Mouse (Mus musculus) CH12.LX (cell line): Measurements from ENCODE around the gene Parvg. TPM values are rescaled to one million over a fixed set of nuclear protein-coding genes. Genes with fewer than 3 reads are reported as not detected.

Experiments used
- DNase-seq: peaks from one replicate; pipeline ENCODE4 v3.0.0-alpha.2; 2013; ENCODE audit errors: extremely low read depth
- H3K27ac ChIP-seq: 2 replicates; pipeline ENCODE4 v1.5.1; 2012; ENCODE audit warnings: low read depth, mild to moderate bottlenecking, control low read depth, moderate library complexity; ENCODE audit not compliant: insufficient read depth
- H3K27me3 ChIP-seq: replicated peaks from 2 replicates; pipeline ENCODE3; 2012; ENCODE audit warnings: inconsistent platforms
- H3K36me3 ChIP-seq, 2 experiments: replicated peaks in 1 of 2; 2 replicates each; pipeline versions ENCODE3 to v1.6.1; 2012; ENCODE audit warnings: inconsistent platforms in 1 of 2, low read length in 1 of 2, mild to moderate bottlenecking in 1 of 2, mixed read lengths in 1 of 2, moderate library complexity in 1 of 2; ENCODE audit not compliant: control insufficient read depth in 1 of 2, insufficient read depth in 1 of 2
- H3K4me1 ChIP-seq, 2 experiments: 2 replicates each; pipeline ENCODE4 v1.6.1; 2012; ENCODE audit warnings: inconsistent platforms in 1 of 2, moderate library complexity in 1 of 2; ENCODE audit not compliant: insufficient read depth in 2 of 2, control insufficient read depth in 1 of 2
- H3K4me2 ChIP-seq: 2 replicates; pipeline ENCODE4 v1.6.1; 2012; ENCODE audit warnings: low read depth, mild to moderate bottlenecking, control low read depth; ENCODE audit not compliant: poor library complexity, insufficient read depth, severe bottlenecking
- H3K4me3 ChIP-seq, 3 experiments: fragments of 150-350 bp in 1 of 3; sonication (generic) in 1 of 3; replicated peaks in 1 of 3; 2 replicates each; pipeline versions ENCODE3 to v1.5.1; 2011 to 2012; ENCODE audit warnings: low read depth in 2 of 3, low read length in 2 of 3, mild to moderate bottlenecking in 2 of 3, moderate library complexity in 2 of 3, control low read depth in 1 of 3, improper control_type of control experiment in 1 of 3, inconsistent platforms in 1 of 3, mixed read lengths in 1 of 3; ENCODE audit not compliant: poor library complexity in 1 of 3
- H3K79me2 ChIP-seq: replicated peaks from 2 replicates; pipeline ENCODE4 v1.6.1; 2012; ENCODE audit warnings: mild to moderate bottlenecking, moderate library complexity; ENCODE audit not compliant: control insufficient read depth, poor library complexity, insufficient read depth, severe bottlenecking; ENCODE audit errors: extremely low read depth
- H3K9ac ChIP-seq: 2 replicates; pipeline ENCODE4 v1.6.1; 2012; ENCODE audit warnings: low read depth, mild to moderate bottlenecking, control low read depth, moderate library complexity; ENCODE audit not compliant: insufficient read depth
- H3K9me3 ChIP-seq: replicated peaks from 2 replicates; pipeline ENCODE3; 2012; ENCODE audit warnings: low read length, inconsistent platforms, mixed read lengths
- BHLHE40 ChIP-seq: IDR thresholded peaks from 2 replicates; pipeline ENCODE4 v1.6.1; 2011; ENCODE audit warnings: mild to moderate bottlenecking, low read depth, low read length, improper control_type of control experiment
- CTCF ChIP-seq, 2 experiments: IDR thresholded peaks in 1 of 2; conservative IDR thresholded peaks in 1 of 2; 2 replicates each; pipeline ENCODE4 v1.5.1; 2011 to 2012; ENCODE audit warnings: low read depth in 2 of 2, low read length in 2 of 2, improper control_type of control experiment in 1 of 2, inconsistent platforms in 1 of 2, mild to moderate bottlenecking in 1 of 2, moderate library complexity in 1 of 2
- ELF1 ChIP-seq: IDR thresholded peaks from 2 replicates; pipeline ENCODE4 v1.6.1; 2014; ENCODE audit warnings: low read depth, mild to moderate bottlenecking, inconsistent platforms, low read length, improper control_type of control experiment
- ETS1 ChIP-seq: conservative IDR thresholded peaks from 2 replicates; pipeline ENCODE4 v1.6.1; 2012; ENCODE audit warnings: low read depth, mild to moderate bottlenecking, inconsistent platforms, low read length, improper control_type of control experiment, moderate library complexity
- IRF4 ChIP-seq: IDR thresholded peaks from 2 replicates; pipeline ENCODE4 v1.6.1; 2014; ENCODE audit warnings: low read depth, mild to moderate bottlenecking, inconsistent platforms, low read length, improper control_type of control experiment
- JUN ChIP-seq: IDR thresholded peaks from 2 replicates; pipeline ENCODE4 v1.6.1; 2011; ENCODE audit warnings: low read depth, mild to moderate bottlenecking, low read length, improper control_type of control experiment, moderate library complexity; ENCODE audit not compliant: insufficient read depth
- JUND ChIP-seq: conservative IDR thresholded peaks from 2 replicates; pipeline ENCODE4 v1.6.1; 2011; ENCODE audit warnings: low read depth, low read length, improper control_type of control experiment
- MAFK ChIP-seq: IDR thresholded peaks from 2 replicates; pipeline ENCODE4 v1.6.1; 2011; ENCODE audit warnings: low read length, improper control_type of control experiment; ENCODE audit not compliant: insufficient replicate concordance
- MXI1 ChIP-seq: IDR thresholded peaks from 2 replicates; pipeline ENCODE4 v1.6.1; 2011; ENCODE audit warnings: mild to moderate bottlenecking, low read depth, low read length, improper control_type of control experiment
- MYC ChIP-seq: IDR thresholded peaks from 2 replicates; pipeline ENCODE4 v1.6.1; 2011; ENCODE audit warnings: low read depth, mild to moderate bottlenecking, improper control_type of control experiment, low read length
- NELFE ChIP-seq: IDR thresholded peaks from 2 replicates; pipeline ENCODE4 v1.6.1; 2011; ENCODE audit warnings: low read depth, low read length, improper control_type of control experiment
- PAX5 ChIP-seq: IDR thresholded peaks from 2 replicates; pipeline ENCODE4 v1.6.1; 2012; ENCODE audit warnings: low read length, inconsistent platforms, mixed read lengths
- RAD21 ChIP-seq: IDR thresholded peaks from 2 replicates; pipeline ENCODE4 v1.6.1; 2011; ENCODE audit warnings: low read depth, mild to moderate bottlenecking, low read length, improper control_type of control experiment, moderate library complexity
- SMC3 ChIP-seq: IDR thresholded peaks from 2 replicates; pipeline ENCODE4 v1.6.1; 2011; ENCODE audit warnings: low read depth, low read length, improper control_type of control experiment
- TBP ChIP-seq: conservative IDR thresholded peaks from 2 replicates; pipeline ENCODE4 v1.6.1; 2011; ENCODE audit warnings: low read depth, low read length, improper control_type of control experiment
- TCF12 ChIP-seq: IDR thresholded peaks from 2 replicates; pipeline ENCODE4 v1.6.1; 2014; ENCODE audit warnings: low read depth, mild to moderate bottlenecking, inconsistent platforms, low read length, improper control_type of control experiment
- dilution Hi-C: fragments of 300-500 bp; cut with MboI; formaldehyde crosslinking; loops from 2 replicates; pipeline ENCODE4 v1.14.3; 2020; ENCODE audit warnings: low sequenced_read_pairs; ENCODE audit not compliant: extremely low pct_unique_long_range_greater_than_20kb, extremely low pct_ligation_motif_present
- in situ Hi-C: fragments of 300-500 bp; cut with MboI; formaldehyde crosslinking; loops from 3 replicates; pipeline ENCODE4 v1.14.3; 2019; ENCODE audit warnings: low sequenced_read_pairs, low pct_ligation_motif_present, low pct_unique_long_range_greater_than_20kb, mixed read lengths
- polyA plus RNA-seq: library from polyadenylated mRNA; unstranded; fragments of >175 nt; gene quantifications from 2 replicates; pipeline ENCODE4 v1.2.1, GENCODE M21; 2012; ENCODE audit warnings: low read depth; ENCODE audit not compliant: insufficient read length
- total RNA-seq, 2 experiments: library from RNA; depleted of rRNA; stranded (reverse); fragments of 300-350 nt in 1 of 2; fragments of >200 nt in 1 of 2; gene quantifications; 2 replicates each; pipeline ENCODE4 v1.2.3; 2012 to 2014

Parvg gene
- total and polyA plus RNA-seq, 3 experiments, result 93.7 to 140 (median 98.3) TPM

DNA sequence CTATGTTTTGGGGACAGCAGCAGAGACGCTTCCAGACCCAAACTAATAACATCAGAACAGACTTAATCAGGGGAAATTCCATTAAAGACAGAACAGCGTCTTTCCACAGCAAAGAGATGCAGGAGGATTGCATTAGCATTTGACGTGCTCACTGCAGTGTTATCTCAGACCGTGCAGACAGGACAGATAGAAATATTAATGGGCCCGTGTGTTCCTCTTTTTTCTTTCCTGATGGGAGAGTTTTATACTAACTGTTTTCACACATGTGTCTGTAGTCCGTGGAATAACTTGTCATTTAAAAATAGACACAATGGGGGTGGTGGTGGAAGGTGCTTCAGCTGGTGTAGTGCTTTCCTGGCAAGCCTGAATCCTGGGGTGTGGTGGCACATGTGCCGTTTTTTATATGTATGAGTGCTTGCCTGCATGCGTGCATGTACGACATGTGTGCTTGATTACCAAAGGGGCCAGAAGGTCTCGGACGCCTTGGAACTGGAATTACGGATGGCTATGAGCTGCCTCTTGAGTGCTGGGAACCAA is 12.5 kb downstream of the Parvg start:
- dilution Hi-C loops (no loop called here), in situ Hi-C loops (no loop called here)
- Histone ChIP-seq H3K4me1 (peaks cover 8 to 20% of the 10 kb centered on the region in 2 experiments), H3K4me2 (no peak overlapping the region), H3K9ac (no peak overlapping the region), H3K27me3 (no peaks in the 10 kb centered on the region), H3K4me3 (no peak overlapping the region), H3K36me3 (peaks cover 92 to 100% of the 10 kb centered on the region in 2 experiments), H3K27ac (no peak overlapping the region), H3K9me3 (no peaks in the 10 kb centered on the region), H3K79me2 (no peaks in the 10 kb centered on the region)
- no peak for TF ChIP-seq SMC3
- TF ChIP-seq JUN, result no peak
- no peak for TF ChIP-seq CTCF (conservative IDR thresholded peaks at IDR 0.05 in 1 of 2, IDR thresholded peaks at IDR 0.05 in 1 of 2; ENCODE audit: low read depth in 2 of 2, low read length in 2 of 2)
- no peak for TF ChIP-seq IRF4
- no peak for TF ChIP-seq TCF12
- TF ChIP-seq BHLHE40, result no peak
- TF ChIP-seq ETS1, result no peak
- no peak for TF ChIP-seq PAX5
- TF ChIP-seq MAFK, result no peak
- DNase-seq, result no peak

DNA sequence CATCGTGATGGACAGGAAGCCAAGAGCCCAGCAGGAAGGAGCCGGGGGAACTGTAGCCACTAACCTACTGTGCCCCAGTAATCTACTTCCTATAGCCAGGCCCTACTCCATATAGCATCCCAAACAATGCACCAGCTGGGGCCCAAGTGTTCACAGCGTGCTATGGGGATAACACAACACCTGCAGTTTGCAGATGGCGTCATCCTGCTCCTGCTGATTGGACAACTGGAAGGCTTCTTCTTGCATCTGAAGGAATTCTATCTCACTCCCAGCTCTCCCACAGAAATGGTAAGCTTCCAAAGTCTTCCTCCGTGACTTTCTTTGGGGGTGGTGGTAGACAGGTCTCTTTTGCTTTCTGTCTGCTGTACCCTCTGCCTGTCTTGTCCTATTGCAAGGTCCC is 13.8 kb downstream of the Parvg start:
- TF ChIP-seq RAD21, result no peak
- no peak for TF ChIP-seq MAFK
- no peak for TF ChIP-seq MYC
- TF ChIP-seq MXI1, result no peak
- TF ChIP-seq NELFE, result no peak
- no peak for TF ChIP-seq JUND
- TF ChIP-seq PAX5, result no peak
- TF ChIP-seq TBP, result no peak
- TF ChIP-seq ELF1, result no peak
- H3K9ac ChIP-seq, result no peak overlapping the region
- H3K36me3 ChIP-seq, result peaks cover 91 to 100% of the 10 kb centered on the region in 2 experiments
- DNase-seq, result no peak
- in situ Hi-C loops (no loop called here), dilution Hi-C loops (no loop called here)
- no peaks in the 10 kb centered on the region for H3K27me3 ChIP-seq
- no peaks in the 10 kb centered on the region for H3K9me3 ChIP-seq
- H3K79me2 ChIP-seq, result no peaks in the 10 kb centered on the region
- no peak overlapping the region for H3K4me2 ChIP-seq
- H3K4me3 ChIP-seq, result no peak overlapping the region
- no peak overlapping the region for H3K27ac ChIP-seq
- H3K4me1 ChIP-seq, result peaks cover 8 to 32% of the 10 kb centered on the region in 2 experiments
